Comparison of ENCODE assay signal across 17 mouse cellular contexts in the genomic region with DNA sequence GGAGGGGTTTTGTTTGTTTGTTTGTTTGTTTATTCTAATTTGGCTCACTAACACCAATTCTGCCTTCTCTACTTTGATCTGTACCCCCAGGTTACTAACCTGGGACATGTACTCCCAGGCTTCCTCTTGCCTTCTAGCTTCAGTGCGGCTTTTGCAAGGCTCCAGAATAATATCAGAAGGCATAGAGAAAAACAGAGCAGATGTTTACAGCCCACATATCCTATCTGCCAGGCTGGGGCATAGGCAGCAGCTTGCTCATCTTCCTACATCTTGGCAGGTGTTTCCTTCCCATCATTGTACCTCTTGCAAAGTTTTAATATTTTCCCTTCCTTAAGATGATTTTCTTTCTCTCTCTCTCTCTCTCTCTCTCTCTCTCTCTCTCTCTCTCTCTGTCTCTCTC.
DNase-seq lines count a peak whose midpoint lies in the region; TF ChIP-seq lines count a peak whose summit lies in the region.
"Had no signal": no experiment of that assay in that cellular context is flagged by ENCODE, and none has a peak within 500 bp of the region (broad histone marks: within the 10 kb centered on the region; RNA-seq: fewer than 3 reads in every experiment).

No protein-coding gene starts in this region.

- TF ChIP-seq CTCF in left cerebral cortex, adult 2 months (IDR thresholded peaks at IDR 0.05) = no peak

- peak; percentile 39 for DNase-seq in left cerebral cortex, adult 11 months (ENCODE audit: low spot score)
- no peak for DNase-seq in left cerebral cortex, postnatal 10 days (ENCODE audit: extremely low spot score in 1 of 2, low spot score in 2 of 2)
- DNase-seq in layer of hippocampus, adult 8-10 months (ENCODE audit: low spot score in 2 of 2) = peak; percentile 46 to 61
- DNase-seq in left cerebral cortex, adult 2 months (ENCODE audit: extremely low spot score in 1 of 2, low spot score in 2 of 2) = peak; percentile 27 to 44
- DNase-seq in telencephalon, adult 2 months (ENCODE audit: low read depth, low spot score) = peak; percentile 85
- no peak for DNase-seq in ovary, postnatal 14 days (ENCODE audit: low spot score)
- DNase-seq in kidney, adult 9 months = no peak
- DNase-seq: cerebellum, adult 8-10 months; gastrocnemius, postnatal 10 days; heart, adult 11 months; liver, postnatal 0 days; lung, postnatal 10 days had no signal

- no peak overlapping the region for H3K4me3 ChIP-seq in left cerebral cortex, adult 2 months
- H3K4me3 ChIP-seq: forebrain, embryonic 13.5 days; heart, embryonic 13.5 days; hindbrain, embryonic 15.5 days; midbrain, embryonic 12.5 days; neural tube, embryonic 12.5 days had no signal

- intact Hi-C loops in left cerebral cortex, postnatal 10 days (cut with DNase I) = no loop called here
- intact Hi-C loops in left cerebral cortex, adult 2 months (cut with DNase I) = loop anchor here (2.0 to 5.0 kb wide), 4 partner anchors 67 to 427 kb away; no protein-coding TSS in a partner anchor

- H3K27ac ChIP-seq in left cerebral cortex, adult 2 months = peak overlapping the region; percentile 81
- H3K27ac ChIP-seq: forebrain, embryonic 13.5 days; heart, embryonic 13.5 days; hindbrain, embryonic 15.5 days; midbrain, embryonic 12.5 days; neural tube, embryonic 12.5 days had no signal

Comparison
In these comparisons a context has a peak if more than half of its experiments do, and no peak if none do; other contexts are left out.
1. DNase-seq: peak in left cerebral cortex, adult 11 months (single experiment), layer of hippocampus, adult 8-10 months (2 of 2), left cerebral cortex, adult 2 months (2 of 2) and telencephalon, adult 2 months (single experiment); none in left cerebral cortex, postnatal 10 days (0 of 2), ovary, postnatal 14 days (single experiment) and kidney, adult 9 months (single experiment).